Mouse (Mus musculus): ENCODE results near the gene Adgra3. TPM values are rescaled to one million over a fixed set of nuclear protein-coding genes. Genes with fewer than 3 reads are reported as not detected.

Gene Adgra3
- total and polyA plus RNA-seq, 3 experiments, result 16.1 to 21.0 (median 16.2) TPM

DNA sequence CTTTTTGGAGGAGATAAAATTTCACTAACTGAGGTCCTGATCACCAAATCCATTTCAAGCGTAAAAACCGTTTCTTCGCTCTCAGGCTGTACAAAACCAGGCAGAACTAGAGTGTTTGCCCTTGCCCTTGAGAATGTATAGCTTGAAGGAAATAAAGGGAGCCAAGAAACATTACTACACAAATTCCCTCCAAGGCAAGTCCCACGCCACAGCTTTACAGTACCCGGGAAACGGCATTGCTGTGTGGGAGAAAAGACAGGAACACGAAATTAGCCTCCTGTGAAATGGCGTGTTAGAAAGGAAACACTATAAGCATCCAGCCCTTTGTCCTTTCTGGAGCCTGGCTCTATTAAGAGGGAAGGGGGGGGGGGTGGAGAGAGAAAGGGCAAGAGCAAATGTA lies 21.1 kb downstream of the Adgra3 start:
- WGBS, result 64% methylated on average over 8 of the region's 8 CpGs
- no peaks in the 10 kb centered on the region for H3K36me3 ChIP-seq (ENCODE audit: control insufficient read depth, insufficient read depth, low read length)
- H3K9ac ChIP-seq (ENCODE audit: low read depth, low read length), result no peak overlapping the region
- H3K4me3 ChIP-seq, result no peak overlapping the region
- H3K4me1 ChIP-seq (ENCODE audit: control insufficient read depth, insufficient read depth, low read length), result no peaks in the 10 kb centered on the region; the same call in 1 of the 2 replicates
- DNase-seq, result no peak
- TF ChIP-seq CTCF (IDR thresholded peaks at IDR 0.05) (no peak), EP300 (IDR thresholded peaks at IDR 0.05; ENCODE audit: insufficient read depth, low read depth, low read length) (no peak), POLR2A (IDR thresholded peaks at IDR 0.05; ENCODE audit: insufficient read depth, low read depth, low read length) (no peak)
- no peak overlapping the region for H3K27ac ChIP-seq
- no peaks in the 10 kb centered on the region for H3K27me3 ChIP-seq (ENCODE audit: control insufficient read depth, insufficient read depth, low read length)
- intact Hi-C loops (cut with DNase I), result no loop called here
- peaks cover 3% of the 10 kb centered on the region; the same call in 1 of the 2 replicates for H3K79me2 ChIP-seq (replicated peaks; ENCODE audit: control insufficient read depth, insufficient read depth, low read length)

GRCm38 (mm10) chr5:50034900-50035514 lies 23.8 kb downstream of the Adgra3 start:
- Histone ChIP-seq H3K36me3 (ENCODE audit: control insufficient read depth, insufficient read depth, low read length) (no peaks in the 10 kb centered on the region), H3K27me3 (ENCODE audit: control insufficient read depth, insufficient read depth, low read length) (no peaks in the 10 kb centered on the region), H3K27ac (no peak overlapping the region), H3K4me1 (ENCODE audit: control insufficient read depth, insufficient read depth, low read length) (no peaks in the 10 kb centered on the region; the same call in 1 of the 2 replicates), H3K4me3 (no peak overlapping the region), H3K9ac (ENCODE audit: low read depth, low read length) (no peak overlapping the region), H3K79me2 (replicated peaks; ENCODE audit: control insufficient read depth, insufficient read depth, low read length) (no peaks in the 10 kb centered on the region; the same call in 1 of the 2 replicates)
- WGBS, result 88% methylated on average over 8 of the region's 8 CpGs
- no peak for TF ChIP-seq EP300 (IDR thresholded peaks at IDR 0.05; ENCODE audit: insufficient read depth, low read depth, low read length)
- DNase-seq, result no peak
- intact Hi-C loops (cut with DNase I), result no loop called here

DNA sequence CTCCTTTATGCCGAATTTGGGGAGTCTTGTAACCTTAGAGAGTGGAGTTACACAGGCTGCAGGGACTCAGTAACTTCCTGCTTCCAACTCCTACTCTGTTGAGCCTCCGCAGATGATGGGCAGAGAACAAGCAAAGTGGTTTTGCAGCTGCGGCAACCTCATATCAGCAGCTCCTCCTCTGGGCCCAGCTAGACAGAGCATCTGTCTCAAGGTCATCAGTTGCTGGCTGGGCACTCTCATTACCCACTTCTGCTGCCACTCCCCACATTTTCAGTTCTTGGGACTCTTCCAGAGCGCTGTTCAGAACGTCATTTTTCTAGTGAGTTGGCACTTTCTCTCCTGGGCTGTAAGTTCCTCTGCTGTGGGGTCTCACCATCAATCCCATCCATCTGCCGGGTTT lies 24.6 kb downstream of the Adgra3 start:
- TF ChIP-seq EP300 (IDR thresholded peaks at IDR 0.05; ENCODE audit: insufficient read depth, low read depth, low read length), result no peak
- peak; percentile 23 for TF ChIP-seq CTCF (IDR thresholded peaks at IDR 0.05)
- Histone ChIP-seq H3K27me3 (ENCODE audit: control insufficient read depth, insufficient read depth, low read length) (no peaks in the 10 kb centered on the region), H3K4me3 (no peak overlapping the region), H3K4me1 (ENCODE audit: control insufficient read depth, insufficient read depth, low read length) (no peaks in the 10 kb centered on the region; the same call in 1 of the 2 replicates), H3K27ac (no peak overlapping the region; the same call in 1 of the 2 replicates), H3K36me3 (ENCODE audit: control insufficient read depth, insufficient read depth, low read length) (no peaks in the 10 kb centered on the region), H3K9ac (ENCODE audit: low read depth, low read length) (no peak overlapping the region), H3K79me2 (replicated peaks; ENCODE audit: control insufficient read depth, insufficient read depth, low read length) (no peaks in the 10 kb centered on the region; the same call in 1 of the 2 replicates)
- intact Hi-C loops (cut with DNase I), result no loop called here
- peak in 1 of 2 experiments; percentile 35 for DNase-seq
- 24% methylated on average over 6 of the region's 6 CpGs for WGBS

DNA sequence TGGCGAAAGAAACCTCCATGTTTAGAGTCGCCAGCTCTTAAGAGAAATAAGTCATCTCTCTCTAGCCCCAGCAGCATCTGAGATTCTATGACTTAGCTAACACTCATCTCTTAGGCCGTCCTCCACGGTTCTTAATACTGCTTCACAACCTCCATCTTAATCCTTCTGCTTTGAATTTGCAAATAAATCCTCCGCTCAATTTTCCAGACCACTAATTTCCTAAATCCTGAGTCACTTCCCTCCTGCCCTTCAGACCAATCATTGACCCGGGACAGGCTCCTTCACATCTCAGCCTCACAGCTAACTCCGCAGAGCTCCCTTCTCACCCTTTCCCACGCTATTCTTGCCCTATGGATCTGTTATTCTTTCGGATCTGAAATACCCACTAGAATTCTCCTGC lies 25.1 kb downstream of the Adgra3 start:
- Histone ChIP-seq H3K79me2 (replicated peaks; ENCODE audit: control insufficient read depth, insufficient read depth, low read length) (no peaks in the 10 kb centered on the region), H3K4me3 (no peak overlapping the region), H3K9ac (ENCODE audit: low read depth, low read length) (no peak overlapping the region), H3K36me3 (ENCODE audit: control insufficient read depth, insufficient read depth, low read length) (no peaks in the 10 kb centered on the region), H3K4me1 (ENCODE audit: control insufficient read depth, insufficient read depth, low read length) (no peaks in the 10 kb centered on the region; the same call in 1 of the 2 replicates), H3K27ac (no peak overlapping the region; the same call in 1 of the 2 replicates), H3K27me3 (ENCODE audit: control insufficient read depth, insufficient read depth, low read length) (no peaks in the 10 kb centered on the region)
- WGBS, result 63% methylated on average over 9 of the region's 9 CpGs
- intact Hi-C loops (cut with DNase I), result loop anchor here (2.0 kb wide), 1 partner anchor 57 kb away; no protein-coding TSS in a partner anchor
- no peak for TF ChIP-seq CTCF (IDR thresholded peaks at IDR 0.05)
- no peak for TF ChIP-seq POLR2A (IDR thresholded peaks at IDR 0.05; ENCODE audit: insufficient read depth, low read depth, low read length)
- no peak for TF ChIP-seq EP300 (IDR thresholded peaks at IDR 0.05; ENCODE audit: insufficient read depth, low read depth, low read length)
- DNase-seq, result no peak

- no peak for DNase-seq
Observed at GRCm38 (mm10) chr5:50032332-50032731, 26.5 kb downstream of the Adgra3 start.

DNA sequence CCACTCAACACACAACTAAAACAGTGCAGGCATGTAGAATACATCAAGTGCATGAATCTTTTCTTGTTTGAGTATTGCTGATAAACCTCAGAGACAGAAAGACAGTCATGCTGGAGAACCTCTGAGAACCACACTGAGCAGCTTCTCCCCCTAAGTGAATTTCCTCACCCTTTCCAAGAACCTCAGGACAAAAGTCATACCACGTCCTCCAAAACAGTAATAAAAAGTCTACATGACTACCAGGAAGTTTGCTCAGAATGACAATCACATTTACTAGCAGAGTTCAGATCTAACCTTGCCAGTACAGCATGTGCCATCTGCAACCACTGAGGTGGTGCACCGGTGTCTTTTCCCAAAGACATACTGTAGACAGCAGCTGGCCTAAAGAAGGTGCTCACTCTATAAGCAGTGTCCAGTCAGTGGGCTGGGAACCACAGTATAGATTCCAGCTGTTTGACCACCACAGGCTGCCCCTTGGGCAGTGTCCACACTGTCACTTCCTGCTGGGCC lies 27.0 kb downstream of the Adgra3 start:
- H3K4me3 ChIP-seq, result no peak overlapping the region
- H3K79me2 ChIP-seq (replicated peaks; ENCODE audit: control insufficient read depth, insufficient read depth, low read length), result no peaks in the 10 kb centered on the region
- intact Hi-C loops (cut with DNase I), result loop anchor here (2.0 kb wide), 1 partner anchor 55 kb away; no protein-coding TSS in a partner anchor
- no peak overlapping the region for H3K27ac ChIP-seq
- DNase-seq, result no peak
- no peaks in the 10 kb centered on the region for H3K27me3 ChIP-seq (ENCODE audit: control insufficient read depth, insufficient read depth, low read length)
- no peaks in the 10 kb centered on the region for H3K36me3 ChIP-seq (ENCODE audit: control insufficient read depth, insufficient read depth, low read length)
- TF ChIP-seq CTCF (IDR thresholded peaks at IDR 0.05) (no peak), POLR2A (IDR thresholded peaks at IDR 0.05; ENCODE audit: insufficient read depth, low read depth, low read length) (no peak), EP300 (IDR thresholded peaks at IDR 0.05; ENCODE audit: insufficient read depth, low read depth, low read length) (no peak)
- WGBS, result 69% methylated on average over 2 of the region's 2 CpGs
- H3K9ac ChIP-seq (ENCODE audit: low read depth, low read length), result no peak overlapping the region
- no peaks in the 10 kb centered on the region; the same call in 1 of the 2 replicates for H3K4me1 ChIP-seq (ENCODE audit: control insufficient read depth, insufficient read depth, low read length)

More at GRCm38 (mm10) chr5:50032332-50032731, 26.5 kb downstream of the Adgra3 start:
- Histone ChIP-seq H3K9ac (ENCODE audit: low read depth, low read length) (no peak overlapping the region), H3K4me3 (no peak overlapping the region), H3K4me1 (ENCODE audit: control insufficient read depth, insufficient read depth, low read length) (no peaks in the 10 kb centered on the region; the same call in 1 of the 2 replicates), H3K79me2 (replicated peaks; ENCODE audit: control insufficient read depth, insufficient read depth, low read length) (no peaks in the 10 kb centered on the region), H3K36me3 (ENCODE audit: control insufficient read depth, insufficient read depth, low read length) (no peaks in the 10 kb centered on the region), H3K27ac (no peak overlapping the region), H3K27me3 (ENCODE audit: control insufficient read depth, insufficient read depth, low read length) (no peaks in the 10 kb centered on the region)
- TF ChIP-seq EP300 (IDR thresholded peaks at IDR 0.05; ENCODE audit: insufficient read depth, low read depth, low read length), result no peak
- TF ChIP-seq POLR2A (IDR thresholded peaks at IDR 0.05; ENCODE audit: insufficient read depth, low read depth, low read length), result no peak
- peak; percentile 79 for TF ChIP-seq CTCF (IDR thresholded peaks at IDR 0.05)
- intact Hi-C loops (cut with DNase I), result loop anchor here (2.0 kb wide), 1 partner anchor 56 kb away; no protein-coding TSS in a partner anchor
- whole genome bisulfite sequencing, result 25% methylated on average over 5 of the region's 5 CpGs
